Mouse (Mus musculus) activated CD4-positive, CD25-positive, alpha-beta regulatory T cell, adult 4 months (primary cell): Measurements from ENCODE around the gene Slc22a22. TPM values are rescaled to one million over a fixed set of nuclear protein-coding genes. Genes with fewer than 3 reads are reported as not detected.
"Not testable (repeated sequence)": the region's sequence is repeated elsewhere in the genome, so short reads cannot be mapped to it uniquely, and the experiment has no call there.

Experiments
- ATAC-seq: one replicate; pipeline ENCODE4 v1.8.0; 2017
- polyA plus RNA-seq, 2 experiments: library from polyadenylated mRNA; unstranded; fragments of 100-300 nt; shearing (Covaris generic); gene quantifications; one replicate each; pipeline ENCODE4 v1.2.1; 2017

Gene Slc22a22
- polyA plus RNA-seq, 2 experiments from 2014 or later, result not detected

GRCm38 (mm10) chr15:57366446-57366845 lies 111.0 kb downstream of the Slc22a22 start:
- no peak for ATAC-seq

DNA sequence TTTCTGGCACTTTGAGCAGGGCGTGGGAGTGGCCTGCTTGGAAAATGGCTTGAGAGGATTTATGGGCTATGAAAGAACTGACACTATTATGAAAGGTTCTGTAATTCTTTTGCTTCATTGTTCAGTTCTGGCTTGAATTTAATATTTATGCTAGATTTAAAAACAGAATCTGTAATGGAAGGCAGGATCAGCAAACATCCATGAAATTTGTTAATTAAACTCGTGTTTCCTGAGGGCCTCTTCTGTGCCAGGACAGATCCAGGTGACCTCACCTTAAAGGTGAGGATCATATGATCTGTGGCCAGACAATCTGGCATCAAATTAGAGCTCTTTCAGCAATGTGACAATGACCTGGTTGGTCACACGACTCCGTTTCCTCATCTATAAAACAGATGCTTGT lies 122.1 kb downstream of the Slc22a22 start:
- ATAC-seq, result no peak

DNA sequence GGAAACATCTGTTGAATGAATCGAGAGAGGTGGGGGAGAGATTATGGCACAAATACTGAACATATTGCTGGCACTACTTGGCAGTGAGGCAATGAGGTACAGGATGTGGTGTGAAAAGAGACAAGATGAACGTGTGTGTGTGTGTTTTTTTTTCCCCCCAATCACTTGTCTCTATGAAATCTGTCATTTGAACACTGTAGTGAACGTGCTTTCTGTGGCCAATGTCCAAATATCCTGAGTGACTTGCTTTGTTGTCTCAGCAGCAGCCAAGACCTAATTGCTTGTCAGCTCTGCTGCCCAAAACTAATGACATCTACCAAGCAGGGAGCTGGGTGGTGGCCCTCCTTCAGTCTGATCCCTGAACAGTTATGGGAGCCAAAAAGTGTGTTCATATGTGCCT lies 136.9 kb downstream of the Slc22a22 start:
- ATAC-seq, result no peak

DNA sequence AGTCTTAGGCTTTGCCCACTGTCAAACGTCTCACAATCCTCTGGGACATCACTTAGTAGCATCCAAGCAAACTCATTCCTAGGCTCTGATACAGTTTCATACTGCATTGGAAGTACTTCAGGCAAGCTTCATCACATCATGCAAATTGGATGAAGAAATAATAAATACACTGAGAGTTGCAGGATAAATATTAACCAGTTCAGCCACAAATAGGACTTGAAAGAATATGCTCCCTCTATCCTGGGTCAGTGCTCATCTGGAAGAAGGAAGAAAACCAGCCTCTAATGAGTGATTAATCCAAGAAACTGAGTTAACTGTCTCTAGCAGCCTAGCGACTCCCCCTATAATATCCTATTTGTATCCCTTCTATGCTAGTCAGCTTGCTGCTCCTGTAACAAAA lies 146.1 kb downstream of the Slc22a22 start:
- no peak for ATAC-seq

DNA sequence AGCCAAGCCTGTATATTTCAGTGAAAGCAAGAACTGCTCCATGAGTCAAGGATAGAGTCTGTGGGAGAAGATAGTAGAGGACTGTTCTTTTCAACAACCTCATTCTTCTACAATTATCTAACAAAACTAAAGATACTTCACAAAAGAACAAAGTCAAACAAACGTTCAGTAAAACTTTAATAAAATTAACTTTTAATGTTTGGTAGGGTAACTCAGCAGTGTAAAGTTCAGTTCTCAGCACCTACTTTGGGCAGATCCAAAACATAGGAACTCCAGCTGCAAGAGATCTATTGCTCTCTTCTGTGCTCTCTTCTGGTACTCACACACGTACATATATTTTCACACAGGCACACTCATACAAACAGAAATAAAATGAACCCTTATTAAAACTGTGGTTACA lies 159.4 kb downstream of the Slc22a22 start:
- no peak for ATAC-seq

- ATAC-seq, result no peak
Measured at GRCm38 (mm10) chr15:57316486-57316885, 160.9 kb downstream of the Slc22a22 start.

DNA sequence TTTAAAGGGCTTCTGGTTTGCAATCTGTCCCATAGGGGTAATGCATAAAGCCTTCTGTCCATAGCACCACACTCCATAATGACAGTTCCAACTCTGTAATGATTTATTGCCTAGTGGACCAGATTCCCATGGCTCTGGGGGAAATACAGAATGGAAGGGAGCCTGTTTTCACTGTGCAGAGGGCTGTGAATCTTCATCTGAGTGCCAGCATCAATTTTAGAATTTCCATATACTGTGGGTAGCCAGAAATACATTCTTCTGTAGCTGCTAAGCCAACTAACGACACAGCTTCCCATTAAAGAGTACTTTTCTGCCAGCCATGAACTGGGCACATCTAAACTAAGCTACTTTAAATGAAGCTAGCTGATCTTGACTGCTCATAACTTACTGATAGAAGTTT lies 174.7 kb downstream of the Slc22a22 start:
- ATAC-seq, result no peak

GRCm38 (mm10) chr15:57278505-57278904 lies 198.9 kb downstream of the Slc22a22 start:
- no peak for ATAC-seq

- no peak for ATAC-seq
Measured at GRCm38 (mm10) chr15:57276411-57276810, 201.0 kb downstream of the Slc22a22 start.

GRCm38 (mm10) chr15:57240061-57240460 lies 237.4 kb downstream of the Slc22a22 start:
- ATAC-seq, result not testable (repeated sequence)

GRCm38 (mm10) chr15:57230439-57230838 lies 247.0 kb downstream of the Slc22a22 start:
- ATAC-seq, result no peak

DNA sequence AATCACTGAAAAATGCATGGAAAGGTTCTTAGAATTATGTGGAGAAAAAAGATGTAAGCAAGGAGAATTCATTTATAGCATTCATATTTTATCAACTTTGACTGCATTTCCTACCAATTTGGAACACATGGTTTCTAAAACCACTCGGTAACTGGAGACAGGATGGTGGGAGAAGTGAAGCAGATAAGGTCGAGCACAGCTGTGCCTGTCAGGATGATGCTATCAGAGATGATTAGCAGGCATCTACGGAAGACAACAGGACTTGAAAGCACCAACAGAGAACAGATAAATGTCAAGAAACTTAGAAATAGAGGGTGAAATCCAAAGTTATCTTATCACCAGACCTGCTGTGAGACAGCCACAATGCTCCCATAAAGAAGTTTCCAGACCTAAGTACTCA lies 272.1 kb downstream of the Slc22a22 start:
- no peak for ATAC-seq

DNA sequence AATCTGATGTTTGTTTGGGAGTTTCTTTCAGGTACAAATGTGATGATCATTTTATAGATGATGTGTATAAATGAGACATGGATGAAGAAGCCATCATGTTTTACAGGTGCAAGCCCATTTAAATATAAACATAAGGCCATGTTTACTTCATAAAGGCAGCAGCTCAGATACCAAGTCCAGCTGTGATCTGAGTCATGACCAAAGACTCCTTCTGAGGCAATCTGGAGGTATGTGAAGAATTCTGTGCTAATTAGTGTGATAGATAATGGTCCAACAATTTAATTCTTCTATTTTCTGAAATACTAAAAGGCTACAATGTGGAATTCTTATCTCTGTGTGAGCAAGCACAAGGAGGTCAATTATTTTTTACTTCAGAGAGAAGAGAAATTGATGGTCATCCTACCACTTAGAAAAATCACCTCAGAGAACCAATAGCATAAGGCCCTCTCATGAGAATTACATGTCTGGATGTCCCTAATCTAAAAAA lies 272.9 kb downstream of the Slc22a22 start:
- ATAC-seq, result no peak
